Mouse (Mus musculus): Measurements from ENCODE around the gene Gm2696.

- TF ChIP-seq CTCF (IDR thresholded peaks at IDR 0.05; ENCODE audit: borderline replicate concordance, insufficient read depth, low read depth, low read length), result no peak
- TF ChIP-seq POLR2A (IDR thresholded peaks at IDR 0.05; ENCODE audit: borderline replicate concordance, insufficient read depth, low read length), result no peak
Measured at GRCm38 (mm10) chr10:77811743-77812142, 2.7 kb upstream of the Gm2696 start, which contains the start of gene Gm9507.
